Mouse (Mus musculus) kidney, adult 8-10 months (tissue): ENCODE results near the gene Zfhx3.

Experiments used
- DNase-seq, 2 experiments: peaks; one replicate each; pipeline ENCODE4 v3.0.0; 2022

Zfhx3 gene

GRCm38 (mm10) chr8:108019651-108020050 lies 77.2 kb downstream of the Zfhx3 start:
- no peak for DNase-seq

DNA sequence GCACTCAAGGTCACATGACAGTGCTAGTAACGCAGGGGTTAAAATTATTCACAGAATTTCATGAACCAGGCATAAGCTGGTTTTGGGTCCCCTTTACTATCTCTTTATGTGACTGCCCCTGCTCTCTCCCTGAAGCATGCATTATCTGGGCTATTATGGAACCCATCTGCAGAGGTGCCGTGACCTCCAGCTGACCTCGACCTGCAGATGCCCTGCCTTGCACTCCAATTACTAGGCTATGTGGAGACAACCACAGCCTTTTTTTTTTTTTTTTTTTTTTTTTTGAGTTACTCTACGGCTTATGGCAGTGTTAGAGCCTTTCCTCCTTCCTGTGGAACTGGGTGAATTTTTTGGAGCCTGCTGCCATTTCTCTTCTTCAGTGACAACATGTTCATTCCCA lies 80.0 kb downstream of the Zfhx3 start:
- DNase-seq = no peak

GRCm38 (mm10) chr8:108024331-108024730 lies 81.9 kb downstream of the Zfhx3 start:
- no peak for DNase-seq

- peak in 1 of 2 experiments; percentile 3 for DNase-seq
Observed at GRCm38 (mm10) chr8:108025249-108025648, 82.8 kb downstream of the Zfhx3 start.

DNA sequence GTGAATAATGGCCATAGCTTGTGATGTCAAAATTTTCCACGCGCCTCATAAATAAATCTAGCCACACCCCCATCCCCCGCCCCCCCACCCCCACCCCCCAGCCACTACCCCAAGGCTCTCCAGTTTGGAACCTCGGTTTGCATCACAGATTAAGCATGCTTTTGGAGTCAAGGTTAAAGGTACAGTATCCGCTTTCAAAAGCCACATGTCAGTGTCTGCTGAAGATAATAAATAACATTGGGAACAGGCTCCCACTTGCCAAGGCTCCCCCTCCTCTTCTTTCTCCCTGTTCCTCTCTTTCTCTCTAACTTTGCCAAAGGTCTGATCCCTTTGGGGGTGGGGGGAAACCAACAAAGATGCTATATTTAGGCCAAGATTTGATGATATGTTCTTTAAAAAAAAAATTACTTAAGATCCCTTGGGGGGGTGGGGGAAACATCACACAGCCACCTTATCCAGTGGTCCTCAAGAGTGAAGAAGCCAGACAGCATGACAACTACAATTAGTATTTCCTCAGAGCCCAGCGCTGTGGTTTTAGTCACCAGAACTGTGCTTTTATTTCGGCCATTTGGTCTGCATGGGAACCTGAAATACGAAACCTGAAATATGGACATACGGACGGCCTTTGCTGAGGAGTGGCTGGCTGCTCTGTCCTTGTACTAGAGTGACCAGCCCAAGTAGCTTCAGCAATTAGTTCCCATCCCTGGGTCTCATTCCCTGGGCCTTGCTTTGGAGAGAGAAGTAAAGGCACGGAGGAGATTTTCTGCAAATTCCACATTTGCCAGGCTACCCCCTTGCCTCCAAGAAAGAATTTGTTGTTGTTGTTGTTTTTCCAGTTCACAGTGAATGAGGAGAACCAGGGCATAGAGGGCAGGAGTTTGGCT lies 84.4 kb downstream of the Zfhx3 start:
- no peak for DNase-seq

- no peak for DNase-seq
Observed at GRCm38 (mm10) chr8:108027561-108028025, 85.1 kb downstream of the Zfhx3 start.

GRCm38 (mm10) chr8:108028440-108028839 lies 86.0 kb downstream of the Zfhx3 start:
- no peak for DNase-seq

DNA sequence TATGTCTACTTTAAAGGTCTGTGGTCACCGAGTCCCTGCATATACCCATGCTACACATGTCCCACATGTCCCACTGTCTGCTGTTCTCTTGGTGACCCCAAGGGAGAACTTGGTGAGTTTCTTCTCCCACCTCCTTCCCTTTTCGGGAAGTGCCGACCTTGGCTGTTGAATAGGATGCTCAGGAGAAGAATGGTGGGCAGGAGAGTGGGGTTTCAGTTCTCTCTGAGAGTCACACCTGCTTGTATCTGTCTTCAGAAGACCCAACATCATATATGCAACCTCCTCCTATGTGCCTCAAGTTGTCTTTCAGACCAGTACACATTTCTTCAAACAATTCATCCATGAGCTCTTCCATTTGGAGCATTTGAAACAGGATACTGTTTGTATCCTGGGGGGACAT lies 88.7 kb downstream of the Zfhx3 start:
- DNase-seq = no peak

DNA sequence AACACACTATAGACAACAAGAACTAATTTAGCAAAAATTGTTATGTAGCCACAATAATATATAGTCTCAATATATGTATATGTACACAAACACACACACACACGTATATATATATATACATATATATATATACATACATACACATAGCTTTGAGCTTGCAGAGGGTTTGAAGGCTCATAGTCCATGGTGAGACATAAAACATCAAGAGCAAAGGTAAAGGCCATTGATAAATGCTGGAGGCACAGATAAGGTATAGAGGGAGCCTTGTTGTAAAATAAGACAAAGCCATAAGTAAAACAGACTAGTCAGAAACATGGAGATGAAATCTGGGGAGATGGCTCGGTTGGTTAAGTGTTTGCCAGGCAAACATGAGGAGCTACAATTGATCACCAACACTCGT lies 91.6 kb downstream of the Zfhx3 start:
- no peak for DNase-seq

DNA sequence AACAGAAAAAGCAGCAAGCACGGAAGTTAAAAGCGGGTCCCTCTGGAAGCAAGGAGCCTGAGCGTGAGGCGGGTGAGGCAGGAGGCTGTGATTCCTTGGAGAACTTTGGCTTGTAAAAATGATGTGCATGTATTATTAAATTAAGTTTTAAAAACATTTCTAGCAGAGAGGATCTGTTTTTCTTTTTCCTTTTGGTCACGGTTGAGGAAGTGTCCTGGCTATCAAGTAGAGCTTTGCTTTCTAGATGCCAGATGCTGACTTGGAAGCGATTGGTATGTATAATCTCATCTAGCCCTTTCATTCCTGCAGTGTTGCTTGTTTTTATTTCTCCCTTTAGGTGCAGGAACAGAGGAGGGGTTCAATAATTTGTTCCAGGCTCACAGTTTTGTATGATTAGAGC lies 92.3 kb downstream of the Zfhx3 start:
- no peak for DNase-seq

DNA sequence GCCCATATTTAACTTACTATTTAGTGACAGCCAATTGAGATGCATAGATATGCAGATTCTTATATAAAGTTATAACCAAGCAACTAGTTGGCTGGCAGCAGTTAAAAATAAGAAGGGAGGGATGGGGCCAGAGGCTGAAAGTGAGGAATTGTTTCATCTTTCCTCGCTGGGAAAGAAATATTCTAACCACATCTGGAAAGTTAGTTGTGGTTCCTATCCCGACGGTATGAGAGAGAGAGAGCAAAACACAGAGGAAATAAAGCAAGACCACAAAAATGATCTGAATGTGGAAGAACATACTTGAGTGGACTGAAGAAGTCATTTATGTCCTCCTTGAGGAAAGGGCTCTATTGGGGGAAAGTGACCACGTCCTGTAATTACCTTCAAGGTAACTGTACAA lies 101.2 kb downstream of the Zfhx3 start:
- no peak for DNase-seq

- DNase-seq = no peak
Observed at GRCm38 (mm10) chr8:108044185-108044584, 101.7 kb downstream of the Zfhx3 start.

- no peak for DNase-seq
Observed at GRCm38 (mm10) chr8:108056241-108056640, 113.8 kb downstream of the Zfhx3 start.

- DNase-seq = no peak
Observed at GRCm38 (mm10) chr8:108061972-108062371, 119.5 kb downstream of the Zfhx3 start.

DNA sequence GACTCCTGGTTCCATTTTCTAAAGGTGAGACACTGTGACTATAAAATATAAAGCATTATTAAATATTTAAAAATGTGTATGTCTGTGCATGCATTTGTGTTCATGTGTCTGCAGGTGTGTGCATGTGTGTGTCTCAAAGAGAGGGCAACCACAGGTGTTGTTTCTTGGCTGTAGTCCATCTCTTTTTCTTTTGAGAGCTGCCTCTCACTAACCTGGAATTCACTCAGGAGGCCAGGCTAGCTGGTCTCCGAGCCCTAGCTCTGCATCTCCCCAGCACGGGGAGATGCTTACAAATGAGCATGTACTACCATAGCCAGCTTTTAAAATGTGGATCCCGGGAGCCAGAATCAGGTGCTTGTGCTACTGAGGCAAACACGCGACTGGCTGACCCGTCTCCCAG lies 124.7 kb downstream of the Zfhx3 start:
- DNase-seq = no peak

GRCm38 (mm10) chr8:108068195-108068594 lies 125.8 kb downstream of the Zfhx3 start:
- DNase-seq = no peak

- DNase-seq = no peak
Observed at GRCm38 (mm10) chr8:108070438-108070837, 128.0 kb downstream of the Zfhx3 start.

- DNase-seq = no peak
Observed at GRCm38 (mm10) chr8:108072126-108072746, 129.8 kb downstream of the Zfhx3 start.

DNA sequence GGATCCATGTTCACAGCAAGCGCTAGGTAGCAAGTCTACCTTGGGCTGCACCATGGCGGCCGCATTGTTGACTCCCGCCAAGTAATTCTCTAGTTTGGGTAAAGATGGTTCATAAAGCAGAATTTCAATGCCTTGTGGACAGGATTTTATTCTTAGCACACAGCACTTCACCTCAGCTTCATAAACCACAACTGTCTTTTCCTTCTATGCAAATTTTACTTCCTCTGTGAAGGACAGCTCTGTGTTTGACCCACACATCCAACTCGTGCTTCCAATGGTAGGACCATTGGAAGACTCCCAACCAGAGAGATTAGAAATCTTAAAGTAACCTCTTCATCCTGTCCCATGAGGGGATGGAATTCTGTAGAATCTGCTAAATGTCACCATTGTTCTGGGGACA lies 130.4 kb downstream of the Zfhx3 start:
- no peak for DNase-seq

DNA sequence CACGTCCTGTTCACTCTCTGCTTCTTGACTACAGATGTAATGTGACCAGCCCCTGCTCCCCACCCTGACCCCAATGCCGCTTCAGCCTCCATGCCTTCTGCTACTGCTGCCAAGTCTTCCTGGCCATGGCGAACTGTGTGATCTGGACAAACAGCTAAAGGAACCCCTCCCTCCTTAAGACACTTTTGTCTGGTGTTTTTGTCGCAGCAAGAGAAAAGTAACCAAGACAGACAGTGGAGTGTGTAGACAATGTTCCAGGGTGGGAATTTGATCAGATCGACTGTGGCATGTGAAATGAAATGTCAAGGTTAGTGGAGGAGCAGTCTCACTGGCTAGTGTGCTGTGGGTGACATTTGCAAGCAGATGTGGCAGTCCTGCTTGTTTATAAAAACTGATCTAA lies 132.7 kb downstream of the Zfhx3 start:
- no peak for DNase-seq

DNA sequence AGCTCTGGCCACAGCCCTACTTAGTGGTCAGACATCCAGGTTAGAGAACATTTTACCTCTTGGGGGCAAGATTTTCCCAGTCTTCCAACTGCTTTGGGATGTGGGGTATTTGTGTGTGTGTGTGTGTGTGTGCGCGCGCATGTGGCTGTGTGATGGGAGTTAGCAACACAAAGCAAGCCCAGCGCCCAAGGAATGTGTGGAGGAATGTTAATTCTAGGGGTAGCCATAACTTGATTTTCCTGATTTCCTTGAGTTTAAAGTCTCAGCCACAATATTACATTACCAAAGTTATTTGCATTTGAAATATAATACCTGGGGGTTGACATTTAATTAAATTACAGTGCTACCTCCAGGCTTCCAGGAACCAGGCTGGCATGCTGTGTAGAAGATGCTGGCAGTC lies 136.3 kb downstream of the Zfhx3 start:
- DNase-seq = no peak

DNA sequence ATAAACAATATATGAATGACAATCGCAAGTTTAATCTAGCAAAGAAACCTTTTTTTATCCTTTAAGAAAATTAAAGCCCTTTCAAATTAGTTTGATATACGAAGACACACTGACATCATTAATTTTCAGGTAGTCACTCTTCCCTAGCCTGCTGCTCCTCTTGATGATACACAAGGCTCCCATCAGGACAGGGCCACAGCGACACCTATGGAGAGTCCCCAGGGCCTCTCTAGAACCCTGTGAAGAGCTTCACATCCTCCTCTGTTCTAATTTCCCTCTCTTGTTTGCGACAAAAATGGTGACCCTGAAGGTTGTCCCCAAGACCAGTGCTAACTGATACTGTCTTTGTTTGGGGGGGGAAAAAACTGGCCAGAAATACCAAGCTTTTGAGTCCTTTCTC lies 144.5 kb downstream of the Zfhx3 start:
- no peak for DNase-seq

GRCm38 (mm10) chr8:108089632-108090031 lies 147.2 kb downstream of the Zfhx3 start:
- DNase-seq = no peak

DNA sequence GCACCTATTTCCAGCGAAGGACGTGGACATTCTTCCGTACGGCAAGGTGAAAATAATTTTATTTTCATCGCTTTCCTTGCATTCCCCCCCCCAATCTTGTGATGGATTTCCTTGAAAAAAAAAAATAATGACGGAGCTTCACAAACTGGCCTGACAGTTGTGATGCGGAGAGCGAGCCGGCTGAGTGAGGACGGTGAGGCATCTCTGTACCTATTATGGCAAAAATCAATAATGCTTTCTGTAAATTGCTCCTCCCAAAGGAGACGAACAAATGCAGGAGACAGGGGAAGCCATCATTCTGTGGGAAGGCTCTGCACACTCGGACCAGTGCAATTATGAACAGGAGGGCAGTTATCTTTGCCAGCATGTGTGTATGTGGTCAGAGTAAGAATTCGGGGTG lies 156.2 kb downstream of the Zfhx3 start:
- no peak for DNase-seq
